Mouse (Mus musculus) embryonic fibroblast, embryonic 13.5 days (primary cell): ENCODE data around the gene Sdf4.

ENCODE experiments used
- CTCF ChIP-seq: IDR thresholded peaks from 2 replicates; pipeline ENCODE4 v1.5.1; 2011; ENCODE audit warnings: mild to moderate bottlenecking, control low read depth, low read length, moderate library complexity, borderline replicate concordance; ENCODE audit not compliant: insufficient read depth
- POLR2A ChIP-seq: IDR thresholded peaks from 2 replicates; pipeline ENCODE4 v1.6.1; 2011; ENCODE audit warnings: low read depth, mild to moderate bottlenecking, control low read depth, low read length, moderate library complexity

- no peak for TF ChIP-seq CTCF
- TF ChIP-seq POLR2A: no peak
Measured at GRCm38 (mm10) chr4:155981436-155982082, 11.1 kb upstream of the Sdf4 start.
